Mouse (Mus musculus) adrenal gland, adult (tissue): ENCODE measurements around the gene Tnfrsf12a.

Experiments
- DNase-seq, 2 experiments: peaks; one replicate each; pipeline ENCODE4 v3.0.0; 2022 to 2023; ENCODE audit warnings: low spot score in 1 of 2; ENCODE audit not compliant: inconsistent age in 2 of 2

The Tnfrsf12a gene

GRCm38 (mm10) chr17:23682092-23682491 is 4.8 kb upstream of the Tnfrsf12a start:
- no peak for DNase-seq

- peak; percentile 55 to 70 for DNase-seq
These were observed 3.8 kb upstream of the Tnfrsf12a start for GRCm38 (mm10) chr17:23681086-23681485.

GRCm38 (mm10) chr17:23680336-23680735 is 3.1 kb upstream of the Tnfrsf12a start:
- DNase-seq = no peak

GRCm38 (mm10) chr17:23679127-23679835 is 2.0 kb upstream of the Tnfrsf12a start, which contains the start of gene Cldn6:
TSS of gene Cldn6 (plus strand) at chr17:23679249.
- DNase-seq = no peak

- DNase-seq = peak; percentile 88 to 95
These were observed 716 bp downstream of the Tnfrsf12a start for GRCm38 (mm10) chr17:23676473-23677031.

GRCm38 (mm10) chr17:23675564-23676281 is 1.5 kb downstream of the Tnfrsf12a start:
- DNase-seq = peak; percentile 91 to 96

- peak; percentile 85 to 94 for DNase-seq
These were observed 2.1 kb downstream of the Tnfrsf12a start for GRCm38 (mm10) chr17:23675127-23675526.

GRCm38 (mm10) chr17:23674271-23674952 is 2.9 kb downstream of the Tnfrsf12a start:
- DNase-seq = peak; percentile 56 to 77

- DNase-seq = peak; percentile 96 to 99
These were observed 3.7 kb downstream of the Tnfrsf12a start, which contains the start of the genes Hcfc1r1 and Thoc6 for GRCm38 (mm10) chr17:23673424-23674073. TSS of gene Hcfc1r1 (plus strand) at chr17:23673596. TSS of gene Thoc6 (minus strand) at chr17:23673882.

GRCm38 (mm10) chr17:23672761-23673160 is 4.5 kb downstream of the Tnfrsf12a start:
- no peak for DNase-seq

GRCm38 (mm10) chr17:23671519-23671918 is 5.7 kb downstream of the Tnfrsf12a start:
- no peak for DNase-seq

GRCm38 (mm10) chr17:23670516-23671074 is 6.7 kb downstream of the Tnfrsf12a start:
- DNase-seq = peak in 1 of 2 experiments; percentile 26

GRCm38 (mm10) chr17:23665511-23665910 is 11.8 kb downstream of the Tnfrsf12a start:
- DNase-seq = no peak

GRCm38 (mm10) chr17:23664556-23665021 is 12.7 kb downstream of the Tnfrsf12a start:
- peak in 1 of 2 experiments; percentile 65 for DNase-seq

GRCm38 (mm10) chr17:23661526-23661925 is 15.7 kb downstream of the Tnfrsf12a start:
- DNase-seq = no peak

GRCm38 (mm10) chr17:23660876-23661200 is 16.4 kb downstream of the Tnfrsf12a start:
- peak in 1 of 2 experiments; percentile 26 for DNase-seq

GRCm38 (mm10) chr17:23660117-23660875 is 17.0 kb downstream of the Tnfrsf12a start, which contains the start of gene Bicdl2:
TSS of gene Bicdl2 (plus strand) at chr17:23660506.
- DNase-seq = peak in 1 of 2 experiments; percentile 78

GRCm38 (mm10) chr17:23658450-23658849 is 18.8 kb downstream of the Tnfrsf12a start:
- no peak for DNase-seq

GRCm38 (mm10) chr17:23654410-23654809 is 22.9 kb downstream of the Tnfrsf12a start:
- no peak for DNase-seq
